Mouse (Mus musculus) left cerebral cortex, postnatal 10 days (tissue): Measurements from ENCODE around the gene Klf16. TPM values are rescaled to one million over a fixed set of nuclear protein-coding genes. Genes with fewer than 3 reads are reported as not detected.

Experiments
- DNase-seq, 2 experiments: peaks; one replicate each; pipeline ENCODE4 v3.0.0; 2021 to 2022; ENCODE audit warnings: low spot score in 2 of 2, mixed read lengths in 1 of 2; ENCODE audit errors: extremely low spot score in 1 of 2
- intact Hi-C: fragments of 180-260 bp; cut with DNase I; formaldehyde crosslinking; loops from one replicate; pipeline ENCODE4 v1.15.1; 2025
- total RNA-seq, 2 experiments: library from RNA; stranded (reverse); gene quantifications; 2 replicates each; pipeline ENCODE4 v1.2.3; 2021

Klf16 gene
- total RNA-seq, 2 experiments from 2014 or later, result 40.1 to 46.3 TPM

DNA sequence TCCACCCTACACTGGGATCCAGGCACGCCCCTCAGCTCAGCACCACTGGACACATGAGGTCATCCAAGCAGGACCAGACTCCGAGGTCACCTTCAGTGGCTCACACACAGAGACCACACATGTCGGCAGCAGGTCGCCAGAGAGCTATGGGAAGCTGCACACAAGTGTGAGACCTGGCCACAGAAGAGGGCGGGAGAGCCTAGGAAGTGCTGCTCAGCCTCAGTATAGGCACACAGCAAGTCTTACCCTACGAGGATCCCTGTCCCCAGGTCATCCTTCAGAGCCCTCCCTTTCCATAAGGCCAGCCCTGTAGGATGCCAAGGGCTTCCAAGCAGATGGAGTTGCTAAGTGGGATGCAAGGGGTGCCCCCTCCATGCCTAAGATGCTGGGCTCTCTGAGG, 23.1 kb downstream of the Klf16 start:
- intact Hi-C loops, result no loop called here
- DNase-seq, result no peak

DNA sequence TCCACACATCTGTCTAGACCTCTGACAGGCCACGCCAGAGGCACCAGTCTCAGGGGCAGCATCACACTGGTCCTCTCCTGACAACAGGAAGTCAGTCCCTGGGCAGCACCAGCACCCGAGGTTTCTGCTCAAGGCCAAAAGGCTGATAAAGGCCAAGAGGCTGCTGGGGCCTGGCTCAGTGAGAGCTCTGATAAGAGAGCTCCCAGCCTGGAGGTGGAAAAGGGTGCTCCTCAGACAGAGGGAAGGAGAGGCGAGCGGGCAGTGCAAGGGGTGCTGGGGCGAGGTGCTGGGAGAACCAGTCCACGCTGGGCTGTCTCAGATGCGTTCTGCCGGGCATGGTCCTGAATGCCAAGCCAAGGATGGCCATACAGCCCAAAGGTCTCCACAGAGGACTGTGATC, 23.5 kb downstream of the Klf16 start:
- intact Hi-C loops, result no loop called here
- no peak for DNase-seq

DNA sequence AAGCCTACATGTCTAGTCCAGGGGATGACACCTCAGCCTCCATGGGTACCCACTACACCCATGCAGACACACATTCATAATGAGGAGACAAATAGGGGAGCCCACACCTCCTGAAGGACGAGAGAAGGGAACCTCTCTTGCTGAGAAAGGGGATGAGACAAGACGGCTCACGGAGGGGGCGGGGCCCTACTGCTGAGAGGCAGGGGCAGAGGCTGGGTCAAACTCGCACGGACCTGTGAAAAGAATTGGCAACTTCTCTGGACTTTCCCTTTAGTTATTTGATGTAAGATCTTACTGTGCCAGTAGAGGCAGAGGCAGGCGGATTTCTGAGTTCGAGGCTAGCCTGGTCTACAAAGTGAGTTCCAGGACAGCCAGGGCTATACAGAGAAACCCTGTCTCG, 24.8 kb downstream of the Klf16 start:
- intact Hi-C loops, result no loop called here
- DNase-seq, result no peak

DNA sequence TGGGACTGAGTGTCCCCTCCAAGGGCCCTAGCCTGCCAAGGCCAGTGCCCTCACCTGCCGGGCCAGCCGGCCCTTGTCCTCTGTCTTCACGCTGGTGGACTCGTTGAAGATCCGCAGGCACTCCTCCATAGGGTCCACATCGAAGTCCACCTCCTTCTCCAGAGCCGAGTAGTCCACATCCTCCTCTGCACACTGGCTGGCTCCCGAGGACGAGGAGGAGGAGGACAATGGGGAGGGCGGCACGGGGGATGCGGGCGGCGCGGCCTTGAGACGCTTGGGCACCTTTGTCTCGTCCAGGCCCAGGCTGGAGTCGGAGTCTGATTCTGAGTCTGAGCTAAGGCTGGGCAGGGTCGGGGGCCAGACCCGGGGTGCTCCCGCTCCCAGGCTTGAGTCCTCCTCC, 27.8 kb downstream of the Klf16 start:
- intact Hi-C loops, result loop anchor here (5.0 kb wide), 1 partner anchor 102 kb away; no protein-coding TSS in a partner anchor
- no peak for DNase-seq

DNA sequence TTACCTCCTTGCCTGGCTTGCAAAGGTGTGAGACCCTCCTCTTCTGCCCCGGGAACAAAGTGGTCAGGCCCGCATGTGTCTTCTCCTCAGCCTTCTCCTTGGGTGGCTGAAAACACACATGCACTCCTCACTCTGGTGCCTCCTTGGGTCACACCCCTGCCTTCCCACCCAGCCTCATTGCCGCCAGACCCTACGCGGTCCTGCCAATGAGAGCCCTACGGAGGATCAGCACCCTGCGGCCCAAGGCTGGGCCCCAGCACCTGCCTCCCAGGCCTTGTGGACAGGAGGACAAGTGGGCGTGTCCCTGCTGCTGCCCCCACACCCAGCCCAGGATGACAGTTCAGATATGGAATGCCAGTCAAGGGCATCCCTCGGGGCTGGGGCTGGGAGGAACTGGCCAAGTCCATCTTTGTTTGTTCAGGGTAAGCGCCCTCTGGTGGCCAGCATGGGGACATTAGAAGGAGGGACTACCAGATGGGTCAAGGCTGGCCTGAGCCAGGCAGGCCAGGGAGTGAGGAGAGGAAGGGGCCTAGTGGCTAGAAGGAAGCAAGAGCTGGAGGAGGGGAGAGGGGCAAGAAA, 28.6 kb downstream of the Klf16 start:
- intact Hi-C loops, result loop anchor here (5.0 kb wide), 1 partner anchor 101 kb away; no protein-coding TSS in a partner anchor
- DNase-seq, result peak in 1 of 2 experiments; percentile 79

DNA sequence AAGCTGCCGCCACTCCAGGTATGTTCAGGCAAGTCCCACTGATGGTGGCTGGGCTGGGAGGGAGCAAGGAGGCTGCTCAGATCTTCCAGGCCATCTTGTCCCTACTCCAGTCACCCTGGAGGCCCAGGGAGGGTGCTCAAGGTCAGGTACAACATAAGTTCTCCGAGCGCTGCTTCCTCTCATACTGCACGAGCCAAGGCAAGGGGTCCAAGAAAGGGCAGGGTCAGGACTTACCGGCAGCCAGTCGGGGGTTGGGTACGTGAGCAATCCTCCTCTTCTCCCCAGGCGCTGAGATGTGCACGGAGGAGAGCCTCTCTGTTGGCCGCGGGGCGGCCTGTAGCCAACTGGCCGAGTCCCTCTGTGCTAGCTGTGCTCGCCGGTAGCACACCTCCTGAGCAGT, 29.6 kb downstream of the Klf16 start:
- intact Hi-C loops, result loop anchor here (5.0 kb wide), 1 partner anchor 100 kb away; no protein-coding TSS in a partner anchor

DNA sequence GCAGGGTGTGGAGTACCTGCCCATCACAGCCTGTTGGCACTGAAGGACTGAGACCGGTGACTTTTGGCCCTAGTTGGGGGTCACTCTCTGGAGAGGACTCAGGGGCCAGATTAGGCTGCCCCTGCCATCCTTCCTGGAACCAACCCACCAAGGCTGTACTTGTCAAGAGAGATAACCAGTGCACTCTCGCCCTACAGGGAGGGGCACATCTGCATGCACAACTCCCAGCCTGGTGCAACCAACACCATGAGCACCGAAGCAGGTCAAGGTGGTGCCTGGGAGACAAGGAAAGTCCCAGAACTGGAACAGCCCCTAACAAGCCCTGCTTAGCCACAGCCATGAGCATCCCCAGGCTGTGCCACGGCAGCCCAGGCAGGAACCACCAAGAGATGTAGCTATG, 30.2 kb downstream of the Klf16 start:
- DNase-seq, result no peak
- intact Hi-C loops, result loop anchor here (5.0 kb wide), 1 partner anchor 100 kb away; no protein-coding TSS in a partner anchor

More for the DNA sequence above, 29.6 kb downstream of the Klf16 start:
- no peak for DNase-seq

DNA sequence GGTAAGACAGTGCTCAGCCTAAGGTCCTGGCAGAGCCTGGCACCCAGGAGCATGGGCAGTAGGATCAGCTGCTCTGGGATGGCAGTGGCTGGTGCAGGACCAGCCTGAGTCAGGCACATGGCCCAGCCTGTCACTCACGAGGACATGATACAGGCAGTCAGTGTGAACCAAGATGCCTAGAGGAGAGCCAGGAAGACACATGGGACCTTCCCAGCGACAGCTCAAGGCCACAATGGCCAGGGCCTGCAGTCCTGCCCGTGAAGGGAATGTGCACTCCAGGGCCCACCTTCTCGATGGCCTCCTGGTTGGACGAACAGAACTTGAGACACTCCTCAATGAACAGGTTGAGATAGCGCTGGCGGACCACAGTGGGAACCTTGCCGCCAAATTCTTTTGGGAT, 31.5 kb downstream of the Klf16 start:
- DNase-seq, result no peak
- intact Hi-C loops, result loop anchor here (5.0 kb wide), 1 partner anchor 98 kb away; no protein-coding TSS in a partner anchor

DNA sequence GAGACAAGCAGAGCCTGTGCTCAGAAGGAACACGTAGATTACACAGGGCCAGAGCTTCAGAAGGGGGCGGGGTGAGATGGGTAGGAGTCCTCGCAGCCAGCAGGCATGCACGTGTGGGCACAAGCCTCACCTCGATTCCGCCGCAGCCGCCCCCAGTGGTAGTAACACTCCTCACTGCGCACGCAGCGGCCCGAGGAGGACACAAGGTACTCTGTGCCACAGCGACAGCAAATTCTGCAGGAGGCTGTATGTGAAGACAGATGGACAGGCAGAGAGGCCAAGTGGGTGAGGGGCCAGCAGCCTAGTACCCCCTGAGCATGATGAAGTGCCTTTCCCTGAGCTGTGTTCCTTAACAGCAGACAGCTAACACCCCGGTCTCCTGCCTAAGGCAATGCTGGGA, 33.2 kb downstream of the Klf16 start:
- DNase-seq, result no peak

DNA sequence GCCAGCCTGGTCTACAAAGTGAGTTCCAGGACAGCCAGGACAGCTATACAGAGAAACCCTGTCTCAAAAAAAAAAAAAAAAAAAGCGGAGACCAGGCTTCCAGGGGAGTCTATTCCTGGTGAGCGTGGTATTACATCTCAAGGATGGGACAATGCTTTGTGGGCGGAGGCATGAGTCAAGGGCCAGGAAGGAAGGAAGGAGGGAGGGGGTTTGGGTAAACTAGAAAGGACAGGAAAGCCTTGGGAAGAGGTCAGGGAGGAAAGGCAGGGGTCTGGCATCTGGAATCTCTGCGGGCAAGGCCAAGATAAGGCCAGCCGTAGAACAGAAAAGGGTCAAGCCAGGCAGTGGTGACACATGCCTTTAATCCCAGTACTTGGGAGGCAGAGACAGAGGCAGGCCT, 37.6 kb downstream of the Klf16 start:
- intact Hi-C loops, result no loop called here
- no peak for DNase-seq

More for the DNA sequence above, 33.2 kb downstream of the Klf16 start:
- intact Hi-C loops, result no loop called here

DNA sequence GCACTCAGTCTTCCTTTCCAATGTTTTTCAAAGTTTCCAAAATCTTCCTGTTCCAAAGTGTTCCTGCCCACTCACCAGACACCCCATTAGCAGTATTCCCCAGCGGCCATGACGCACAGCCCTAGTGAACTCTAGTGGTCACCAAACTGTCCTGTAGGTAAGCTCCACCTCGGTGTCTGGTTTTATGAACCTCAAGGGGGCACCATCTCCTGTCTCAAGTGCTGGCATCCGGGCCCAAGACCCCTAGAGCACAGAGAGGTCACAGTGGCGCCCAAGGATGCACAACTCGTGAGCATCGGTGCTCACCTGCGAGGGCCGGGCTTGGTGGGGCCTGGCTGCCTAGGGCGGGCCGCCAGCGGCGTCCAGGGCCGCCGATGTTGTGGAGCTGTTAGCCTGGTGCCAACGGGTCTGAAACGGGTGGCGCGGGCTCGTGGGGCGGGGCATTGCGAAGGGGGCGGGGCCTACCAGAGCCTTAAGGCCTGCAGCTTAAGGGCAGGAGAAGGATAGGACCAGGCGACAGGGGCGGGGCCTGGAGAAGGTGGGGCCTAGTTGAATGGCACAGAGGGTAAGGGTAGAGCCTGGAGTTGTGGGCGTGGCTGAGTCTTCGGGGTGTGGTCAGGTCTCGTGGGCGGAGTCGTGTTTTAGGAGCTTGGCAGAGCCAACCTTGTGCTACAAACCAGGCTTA, 38.3 kb downstream of the Klf16 start, which contains the start of gene Atp8b3:
Atp8b3 (minus strand) TSS at position 415 of the 685 bp plus-strand sequence.
- intact Hi-C loops, result no loop called here
- DNase-seq, result peak in 1 of 2 experiments; percentile 89

DNA sequence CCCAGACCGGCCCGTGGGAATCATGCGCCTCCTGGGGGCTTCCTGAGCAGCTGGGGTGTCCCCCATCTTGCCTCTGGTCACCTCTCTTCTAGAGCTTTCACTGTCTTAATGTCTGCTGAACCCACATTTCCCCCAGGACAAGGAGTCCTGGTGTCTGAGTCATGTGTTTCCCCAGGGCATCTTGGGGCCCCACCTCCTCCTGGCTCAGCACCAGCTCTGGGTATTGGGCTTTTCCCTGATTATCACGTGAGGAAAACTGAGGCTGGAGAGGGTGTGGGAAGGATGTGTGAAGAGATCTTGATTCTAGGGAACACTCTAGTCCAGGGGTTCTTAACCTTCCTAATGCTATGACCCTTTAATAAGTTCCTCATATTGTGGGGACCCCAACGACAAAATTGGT, 38.9 kb downstream of the Klf16 start:
- intact Hi-C loops, result no loop called here
- DNase-seq, result no peak

DNA sequence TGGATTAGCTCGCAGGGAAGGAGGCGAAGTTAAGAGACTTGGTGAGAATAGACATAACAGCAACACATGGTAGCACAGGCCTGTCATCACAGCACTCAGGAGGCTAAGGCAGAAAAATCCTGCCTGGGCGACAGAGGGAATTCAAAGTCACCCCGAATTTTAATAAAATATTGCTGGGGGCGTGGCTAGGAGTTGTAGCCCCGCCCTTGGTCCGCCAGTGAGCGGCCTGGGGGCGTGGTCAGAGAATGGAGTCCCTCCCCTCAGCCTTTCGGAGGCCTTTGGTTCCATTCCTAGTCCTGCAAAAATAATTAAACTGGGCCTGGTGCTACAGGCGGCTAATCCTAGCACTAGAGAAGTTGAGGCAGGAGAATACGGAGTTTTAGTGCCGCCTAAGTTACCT, 41.4 kb downstream of the Klf16 start:
- DNase-seq, result no peak
- intact Hi-C loops, result no loop called here

DNA sequence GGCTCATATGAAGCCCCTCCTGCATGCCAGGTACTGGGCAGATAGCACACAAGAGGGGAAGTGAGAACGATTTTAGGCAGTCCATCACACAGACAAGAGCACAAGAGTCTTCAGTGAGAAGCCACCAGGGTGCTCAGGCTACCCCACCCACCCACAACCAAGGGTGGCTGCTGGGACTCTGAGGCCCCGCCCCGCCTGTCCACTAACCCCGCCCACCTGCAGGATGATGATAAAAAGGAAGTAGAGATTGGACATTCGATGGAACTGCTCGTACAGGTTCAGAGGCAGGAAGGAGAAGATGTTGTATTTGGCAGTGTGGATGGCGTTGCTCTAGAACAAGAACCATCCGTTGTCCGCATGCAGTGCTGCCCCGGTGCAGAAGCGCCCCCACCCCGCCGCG, 42.0 kb downstream of the Klf16 start:
- no peak for DNase-seq
- intact Hi-C loops, result no loop called here

DNA sequence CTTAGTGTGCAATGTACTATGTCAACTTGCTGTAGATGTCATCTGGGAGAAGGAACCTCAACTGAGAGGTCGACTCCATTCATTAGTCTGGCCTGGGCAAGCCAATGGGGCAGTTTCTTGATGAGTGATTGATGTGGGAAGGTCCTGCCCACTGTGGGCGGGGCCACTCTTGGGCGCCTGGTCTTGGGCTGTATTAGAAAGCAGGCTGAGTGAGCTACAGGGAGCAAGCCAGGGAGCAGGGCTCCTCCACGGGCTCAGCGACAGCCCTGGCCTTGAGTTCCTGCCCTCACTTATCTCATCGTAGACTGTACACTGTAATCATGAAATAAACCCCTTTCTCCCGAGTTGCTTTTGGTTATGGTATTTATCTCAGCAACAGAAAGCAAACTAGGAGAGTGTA, 43.4 kb downstream of the Klf16 start:
- DNase-seq, result no peak
- intact Hi-C loops, result no loop called here

DNA sequence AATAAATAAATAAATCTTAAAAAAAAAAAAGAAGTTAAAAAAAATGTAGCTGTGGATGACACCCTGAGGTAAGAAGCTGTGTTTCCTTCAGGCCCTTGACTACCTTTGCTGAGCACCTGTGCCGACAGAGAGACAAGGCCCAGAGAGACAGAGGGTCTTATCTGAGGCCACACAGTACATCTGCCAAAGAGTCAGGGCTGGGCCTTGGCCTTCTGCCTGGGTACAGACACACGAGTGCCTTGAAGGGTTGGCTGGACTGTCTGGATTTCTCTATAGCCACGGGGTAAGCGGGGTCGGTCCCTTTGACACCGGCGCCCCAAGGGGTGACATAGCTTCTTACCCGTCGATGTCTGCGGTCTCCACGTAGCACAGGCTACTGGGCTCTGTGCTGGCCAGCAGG, 44.3 kb downstream of the Klf16 start:
- intact Hi-C loops, result no loop called here
- no peak for DNase-seq

DNA sequence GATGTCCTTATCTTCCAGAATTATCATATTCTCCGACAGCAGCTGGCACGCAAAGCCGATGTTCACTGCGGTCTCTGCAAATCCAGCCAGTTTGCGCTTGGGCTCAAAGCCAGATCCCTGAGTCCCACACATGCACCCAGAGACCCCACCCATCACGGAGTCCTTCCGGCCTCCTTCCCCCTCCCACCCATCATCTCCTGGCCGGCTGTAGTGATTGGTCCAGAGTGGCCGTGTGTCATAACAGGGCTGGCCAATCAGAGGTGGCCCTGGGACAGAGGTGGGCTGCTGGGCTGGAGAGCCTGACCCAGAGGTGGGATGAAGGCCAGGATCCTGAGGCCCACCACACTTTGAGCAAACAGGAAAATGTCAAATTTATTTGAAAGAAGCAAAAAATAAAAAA, 50.9 kb downstream of the Klf16 start:
- intact Hi-C loops, result no loop called here
- DNase-seq, result no peak

DNA sequence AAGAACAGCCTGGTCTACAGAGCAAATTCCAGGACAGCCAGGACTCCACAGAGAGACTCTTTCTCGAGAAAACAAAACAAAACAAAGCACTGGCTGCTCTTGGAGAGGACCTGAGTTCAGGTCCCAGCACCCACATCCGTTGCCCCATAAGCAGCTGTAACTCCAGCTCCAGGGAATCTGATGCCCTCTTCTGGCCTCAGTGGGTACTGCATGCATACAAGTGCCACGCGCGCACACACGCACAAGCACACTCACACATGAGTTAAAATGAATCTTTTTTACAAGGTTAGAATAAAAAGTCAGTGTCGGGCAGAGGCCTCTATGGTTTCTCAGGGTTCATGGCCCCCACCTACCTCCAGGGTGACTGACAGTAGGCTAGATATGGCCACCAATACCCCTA, 53.8 kb downstream of the Klf16 start:
- DNase-seq, result no peak
- intact Hi-C loops, result no loop called here

DNA sequence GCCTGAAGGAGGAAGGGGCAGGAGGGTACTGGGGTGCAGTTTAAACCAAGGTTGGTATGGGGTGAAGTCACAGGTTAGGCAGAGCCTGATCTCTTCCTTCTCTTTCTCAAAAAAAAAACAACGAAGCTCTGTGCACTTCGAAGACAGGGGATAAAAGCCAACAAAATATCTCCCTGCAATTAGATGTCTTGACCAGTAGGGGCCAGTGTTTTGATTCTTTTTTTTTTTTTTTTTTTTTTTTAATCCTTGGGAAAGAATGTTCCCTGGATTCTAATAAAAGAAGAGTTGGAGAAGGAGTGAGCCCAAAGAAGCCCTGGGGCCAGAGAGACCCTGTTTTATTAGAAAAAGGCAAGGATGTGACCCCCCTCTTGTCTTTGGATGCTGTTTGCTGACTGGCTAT, 57.8 kb downstream of the Klf16 start:
- DNase-seq, result no peak
- intact Hi-C loops, result no loop called here
